ENCODE assay signal across 8 mouse cellular contexts in the genomic region with DNA sequence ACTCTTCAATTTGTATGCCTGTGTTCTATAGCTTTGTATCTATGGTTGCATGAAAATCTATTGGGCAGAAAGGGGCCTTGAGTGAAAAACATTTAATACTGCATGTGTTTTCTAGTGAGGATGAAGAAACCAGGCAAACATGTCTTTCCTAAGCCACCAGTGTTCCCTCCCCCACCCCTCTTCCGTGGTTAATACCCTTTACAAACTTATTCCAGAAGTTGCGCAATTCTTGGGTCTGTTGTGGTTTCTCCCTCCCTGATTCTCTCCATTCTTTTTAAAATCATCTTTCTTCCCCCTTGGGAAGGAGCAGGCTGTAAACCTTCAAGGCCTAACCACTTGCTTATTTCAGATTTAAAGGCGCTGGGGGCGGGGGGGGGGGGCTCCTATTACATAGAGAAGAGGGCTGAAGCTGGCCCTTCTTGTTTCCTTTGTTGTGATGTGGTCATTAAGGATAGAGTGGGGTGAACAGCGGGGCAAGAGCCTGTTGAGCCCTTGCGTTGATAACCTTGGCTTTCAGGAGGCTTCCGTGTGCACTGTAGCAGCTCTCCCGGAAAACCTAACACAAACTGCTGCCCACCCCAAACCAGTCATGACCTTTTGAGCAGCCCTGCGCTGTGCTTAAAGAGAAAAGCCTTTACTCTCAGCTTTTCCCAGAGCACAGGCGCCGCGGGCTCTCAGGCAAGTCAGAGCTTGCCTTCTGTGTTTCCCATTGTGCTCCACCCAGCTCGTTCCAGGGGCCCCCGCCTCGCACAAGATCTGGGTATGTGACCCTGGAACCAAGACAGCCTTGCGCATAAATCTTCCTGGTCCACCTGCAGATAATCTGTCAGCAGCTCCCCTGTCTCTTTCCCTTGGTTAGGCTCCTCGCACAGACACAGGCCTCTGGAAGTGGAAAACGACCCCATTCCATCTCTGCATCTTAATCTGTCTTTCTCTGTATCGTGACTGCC.
DNase-seq lines count a peak whose midpoint lies in the region; ATAC-seq and TF ChIP-seq lines count a peak whose summit lies in the region.

No protein-coding gene starts in this region.

- no peaks in the 10 kb centered on the region for H3K27me3 ChIP-seq in kidney, adult 2 months (replicated peaks; ENCODE audit: control insufficient read depth, insufficient read depth, low read length)
- H3K27me3 ChIP-seq in embryonic facial prominence, embryonic 15.5 days: no peaks in the 10 kb centered on the region
- no peaks in the 10 kb centered on the region for H3K27me3 ChIP-seq in liver, embryonic 12.5 days (replicated peaks)
- no peaks in the 10 kb centered on the region for H3K27me3 ChIP-seq in neural tube, embryonic 12.5 days (replicated peaks)

- H3K9me3 ChIP-seq in embryonic facial prominence, embryonic 15.5 days (replicated peaks): no peaks in the 10 kb centered on the region
- no peaks in the 10 kb centered on the region for H3K9me3 ChIP-seq in liver, embryonic 12.5 days (replicated peaks)
- H3K9me3 ChIP-seq in neural tube, embryonic 12.5 days: no peaks in the 10 kb centered on the region

- DNase-seq in kidney, adult 2 months: peak; percentile 28
- no peak for DNase-seq in kidney, adult 9 months
- peak; percentile 12 for DNase-seq in heart, postnatal 4 days
- no peak for DNase-seq in cerebellum, adult 18-20 months
- DNase-seq in left cerebral cortex, adult 9 months (ENCODE audit: low spot score in 2 of 2): no peak

- H3K9ac ChIP-seq in embryonic facial prominence, embryonic 15.5 days: no peak overlapping the region
- no peak overlapping the region for H3K9ac ChIP-seq in liver, embryonic 12.5 days
- H3K9ac ChIP-seq in neural tube, embryonic 12.5 days: peak overlapping the region; percentile 30; the same call in 1 of the 2 replicates

- H3K27ac ChIP-seq in kidney, adult 2 months (ENCODE audit: insufficient read depth, low read depth, low read length): no peak overlapping the region
- peak overlapping the region; percentile 86 for H3K27ac ChIP-seq in embryonic facial prominence, embryonic 15.5 days (replicated peaks)
- H3K27ac ChIP-seq in liver, embryonic 12.5 days: peak overlapping the region; percentile 36; the same call in 1 of the 2 replicates
- H3K27ac ChIP-seq in neural tube, embryonic 12.5 days: peak overlapping the region; percentile 57; the same call in 1 of the 2 replicates

- 46% methylated on average over 19 of the region's 19 CpGs for WGBS in kidney, adult 2 months
- 9% methylated on average over 19 of the region's 19 CpGs for WGBS in embryonic facial prominence, embryonic 15.5 days
- 20% methylated on average over 19 of the region's 19 CpGs for WGBS in liver, embryonic 12.5 days (ENCODE audit: insufficient replicate concordance)
- 3% methylated on average over 19 of the region's 19 CpGs for WGBS in neural tube, embryonic 12.5 days

- peak overlapping the region; percentile 5 for H3K4me2 ChIP-seq in embryonic facial prominence, embryonic 15.5 days (replicated peaks)
- peak overlapping the region; percentile 24 for H3K4me2 ChIP-seq in liver, embryonic 12.5 days
- peak overlapping the region; percentile 36 for H3K4me2 ChIP-seq in neural tube, embryonic 12.5 days (replicated peaks)

- H3K4me3 ChIP-seq in kidney, adult 2 months (ENCODE audit: insufficient read depth, low read depth, low read length): no peak overlapping the region
- no peak overlapping the region for H3K4me3 ChIP-seq in embryonic facial prominence, embryonic 15.5 days (replicated peaks)
- H3K4me3 ChIP-seq in liver, embryonic 12.5 days: no peak overlapping the region
- H3K4me3 ChIP-seq in neural tube, embryonic 12.5 days: no peak overlapping the region

- H3K4me1 ChIP-seq in kidney, adult 2 months (ENCODE audit: control insufficient read depth, insufficient read depth, low read length): no peaks in the 10 kb centered on the region; the same call in 1 of the 2 replicates
- peaks cover 54% of the 10 kb centered on the region for H3K4me1 ChIP-seq in embryonic facial prominence, embryonic 15.5 days
- H3K4me1 ChIP-seq in liver, embryonic 12.5 days: peaks cover 23% of the 10 kb centered on the region
- H3K4me1 ChIP-seq in neural tube, embryonic 12.5 days: peaks cover 51% of the 10 kb centered on the region

- no peak for TF ChIP-seq POLR2A in kidney, adult 2 months (IDR thresholded peaks at IDR 0.05; ENCODE audit: low read depth, low read length)

- no peak for TF ChIP-seq CTCF in kidney, adult 2 months (conservative IDR thresholded peaks at IDR 0.05; ENCODE audit: insufficient read depth, insufficient read length, low read depth, low read length)

- H3K36me3 ChIP-seq in kidney, adult 2 months (ENCODE audit: control insufficient read depth, insufficient read depth, low read length): no peaks in the 10 kb centered on the region
- H3K36me3 ChIP-seq in embryonic facial prominence, embryonic 15.5 days: no peaks in the 10 kb centered on the region
- no peaks in the 10 kb centered on the region for H3K36me3 ChIP-seq in liver, embryonic 12.5 days
- H3K36me3 ChIP-seq in neural tube, embryonic 12.5 days: no peaks in the 10 kb centered on the region

- ATAC-seq in embryonic facial prominence, embryonic 15.5 days (ENCODE audit: insufficient number of reproducible peaks, low FRiP score, low TSS enrichment, low read depth): peak; percentile 57; the same call in 1 of the 2 replicates
- 0 out of 2 replicates have a peak, but pooled peaks have one; percentile 24 for ATAC-seq in liver, embryonic 12.5 days
- peak; percentile 73 for ATAC-seq in neural tube, embryonic 12.5 days (ENCODE audit: low FRiP score, low read depth)

Comparison
In these comparisons a context has a peak if more than half of its experiments do, and no peak if none do; other contexts are left out.
1. DNase-seq: peak in kidney, adult 2 months (single experiment) and heart, postnatal 4 days (single experiment); none in kidney, adult 9 months (single experiment), cerebellum, adult 18-20 months (0 of 2) and left cerebral cortex, adult 9 months (0 of 2).
2. Peak in every context shown above with its lines, with median percentiles within 50 percentile points of each other: ATAC-seq and H3K4me2 ChIP-seq.